Mouse (Mus musculus): ENCODE results near the gene Gm37240. TPM values are rescaled to one million over a fixed set of nuclear protein-coding genes. Genes with fewer than 3 reads are reported as not detected.

Gene Gm37240
- polyA plus RNA-seq, 1 experiment = 0.77 TPM

DNA sequence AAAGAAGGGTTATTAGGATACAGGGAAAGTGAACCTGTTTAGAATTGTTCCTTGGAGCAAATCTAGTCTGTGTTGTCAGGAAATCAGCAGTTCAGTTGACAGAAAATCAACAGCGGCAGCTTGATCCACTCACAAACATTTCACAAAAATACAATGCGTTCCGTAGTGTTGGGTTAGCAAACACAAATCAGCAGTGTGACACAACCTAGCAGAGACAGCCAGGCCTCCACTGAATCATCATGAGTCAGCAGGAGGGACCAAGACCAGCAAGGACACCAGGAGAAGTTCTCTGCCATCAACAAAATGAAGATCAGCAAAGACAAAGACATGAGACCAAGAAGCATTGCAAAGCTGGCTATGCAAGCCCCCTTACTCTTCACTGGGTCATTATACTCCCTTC is 688.8 kb downstream of the Gm37240 start:
- WGBS = 92% methylated on average over 3 of the region's 3 CpGs
- Histone ChIP-seq H3K4me1 (ENCODE audit: control insufficient read depth, insufficient read depth, low read length) (no peaks in the 10 kb centered on the region), H3K27me3 (ENCODE audit: control insufficient read depth, insufficient read depth, low read length) (no peaks in the 10 kb centered on the region), H3K27ac (ENCODE audit: insufficient read depth, low read length) (no peak overlapping the region), H3K4me3 (replicated peaks; ENCODE audit: insufficient read depth, low read depth, low read length) (no peak overlapping the region)
- TF ChIP-seq CTCF (IDR thresholded peaks at IDR 0.05; ENCODE audit: borderline replicate concordance, insufficient read depth, low read depth, low read length) (no peak), POLR2A (IDR thresholded peaks at IDR 0.05; ENCODE audit: borderline replicate concordance, insufficient read depth, low read length) (no peak)
- DNase-seq = no peak

DNA sequence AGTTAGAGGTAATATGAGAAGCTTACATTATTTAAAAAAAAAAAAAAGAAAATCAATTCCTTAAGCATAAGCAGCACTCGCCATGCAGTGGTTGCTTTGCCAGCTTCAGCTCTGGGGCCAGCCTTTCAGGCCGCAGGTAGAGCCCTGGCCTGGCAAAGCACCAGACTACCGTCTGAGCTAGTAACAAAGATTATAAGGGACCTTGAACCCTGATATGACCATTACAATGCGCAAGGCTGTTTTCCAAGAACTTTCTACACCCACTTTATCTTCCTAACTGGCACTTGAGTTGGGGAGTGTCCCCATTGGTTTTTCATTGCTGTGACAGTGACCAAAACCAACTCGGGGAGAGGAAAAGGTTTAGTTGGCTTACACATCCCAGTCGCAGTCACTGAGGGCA is 690.2 kb downstream of the Gm37240 start:
- 84% methylated on average over 6 of the region's 6 CpGs for WGBS
- H3K4me3 ChIP-seq (replicated peaks; ENCODE audit: insufficient read depth, low read depth, low read length) = no peak overlapping the region
- H3K27me3 ChIP-seq (ENCODE audit: control insufficient read depth, insufficient read depth, low read length) = no peaks in the 10 kb centered on the region

DNA sequence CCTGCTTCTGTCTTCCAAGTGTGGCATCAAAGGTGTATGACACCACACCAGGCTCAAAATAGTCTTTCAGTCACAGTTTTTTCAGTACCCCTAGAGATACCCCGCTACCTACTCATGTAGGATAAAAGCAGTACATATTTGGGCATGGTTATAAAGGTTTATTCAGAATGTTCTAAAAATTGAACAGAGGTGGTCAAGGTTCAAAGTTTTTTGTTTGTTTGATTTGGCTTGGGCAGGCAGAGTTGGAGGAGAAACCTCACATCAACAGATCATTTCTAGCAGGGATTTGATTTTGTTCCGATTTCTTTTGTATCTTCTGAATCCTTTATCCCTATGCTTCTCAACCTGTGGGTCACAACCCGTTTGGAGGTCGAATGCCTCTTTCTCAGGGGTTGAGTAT is 690.7 kb downstream of the Gm37240 start:
- no peaks in the 10 kb centered on the region for H3K4me1 ChIP-seq (ENCODE audit: control insufficient read depth, insufficient read depth, low read length)
- H3K27me3 ChIP-seq (ENCODE audit: control insufficient read depth, insufficient read depth, low read length) = no peaks in the 10 kb centered on the region
- DNase-seq = no peak
- no peak overlapping the region for H3K4me3 ChIP-seq (replicated peaks; ENCODE audit: insufficient read depth, low read depth, low read length)
- TF ChIP-seq POLR2A (IDR thresholded peaks at IDR 0.05; ENCODE audit: borderline replicate concordance, insufficient read depth, low read length) = no peak
- TF ChIP-seq CTCF (IDR thresholded peaks at IDR 0.05; ENCODE audit: borderline replicate concordance, insufficient read depth, low read depth, low read length) = no peak
- H3K27ac ChIP-seq (ENCODE audit: insufficient read depth, low read length) = no peak overlapping the region
- WGBS = 92% methylated on average over 4 of the region's 4 CpGs

More for the DNA sequence above, 690.2 kb downstream of the Gm37240 start:
- TF ChIP-seq POLR2A (IDR thresholded peaks at IDR 0.05; ENCODE audit: borderline replicate concordance, insufficient read depth, low read length) (no peak), CTCF (IDR thresholded peaks at IDR 0.05; ENCODE audit: borderline replicate concordance, insufficient read depth, low read depth, low read length) (no peak)
- Histone ChIP-seq H3K4me1 (ENCODE audit: control insufficient read depth, insufficient read depth, low read length) (no peaks in the 10 kb centered on the region), H3K27ac (ENCODE audit: insufficient read depth, low read length) (no peak overlapping the region)
- no peak for DNase-seq

GRCm38 (mm10) chr3:85195068-85195481 is 692.2 kb downstream of the Gm37240 start:
- DNase-seq = no peak
- H3K27ac ChIP-seq (ENCODE audit: insufficient read depth, low read length) = no peak overlapping the region
- H3K4me3 ChIP-seq (replicated peaks; ENCODE audit: insufficient read depth, low read depth, low read length) = no peak overlapping the region
- H3K27me3 ChIP-seq (ENCODE audit: control insufficient read depth, insufficient read depth, low read length) = no peaks in the 10 kb centered on the region
- no peak for TF ChIP-seq CTCF (IDR thresholded peaks at IDR 0.05; ENCODE audit: borderline replicate concordance, insufficient read depth, low read depth, low read length)
- TF ChIP-seq POLR2A (IDR thresholded peaks at IDR 0.05; ENCODE audit: borderline replicate concordance, insufficient read depth, low read length) = no peak
- WGBS = 78% methylated on average over 8 of the region's 8 CpGs
- H3K4me1 ChIP-seq (ENCODE audit: control insufficient read depth, insufficient read depth, low read length) = no peaks in the 10 kb centered on the region

DNA sequence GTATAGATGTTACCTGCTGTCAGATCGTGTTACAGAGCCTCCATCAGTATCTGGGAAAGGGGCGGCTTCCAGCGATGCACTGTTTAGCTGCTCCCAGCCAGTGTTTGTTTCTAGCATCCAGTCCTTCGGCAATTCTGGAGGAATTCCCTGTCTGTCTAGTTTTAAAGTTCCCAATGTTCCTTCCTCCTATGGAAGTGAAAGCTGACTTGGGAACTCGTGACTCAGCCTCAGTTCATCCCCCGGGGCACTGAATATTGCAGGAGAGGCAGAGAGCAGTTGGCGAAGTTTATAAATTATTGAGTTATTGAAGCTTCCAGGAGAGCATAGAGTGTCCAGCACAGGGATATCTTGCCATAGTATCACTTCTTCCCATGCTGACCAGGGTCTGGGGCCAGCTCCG is 697.5 kb downstream of the Gm37240 start:
- TF ChIP-seq CTCF (IDR thresholded peaks at IDR 0.05; ENCODE audit: borderline replicate concordance, insufficient read depth, low read depth, low read length) (no peak), POLR2A (IDR thresholded peaks at IDR 0.05; ENCODE audit: borderline replicate concordance, insufficient read depth, low read length) (no peak)
- no peak overlapping the region for H3K4me3 ChIP-seq (replicated peaks; ENCODE audit: insufficient read depth, low read depth, low read length)
- no peak overlapping the region for H3K27ac ChIP-seq (ENCODE audit: insufficient read depth, low read length)
- WGBS = 93% methylated on average over 8 of the region's 8 CpGs
- H3K4me1 ChIP-seq (ENCODE audit: control insufficient read depth, insufficient read depth, low read length) = peaks cover 19% of the 10 kb centered on the region
- no peaks in the 10 kb centered on the region for H3K27me3 ChIP-seq (ENCODE audit: control insufficient read depth, insufficient read depth, low read length)
- DNase-seq = no peak

DNA sequence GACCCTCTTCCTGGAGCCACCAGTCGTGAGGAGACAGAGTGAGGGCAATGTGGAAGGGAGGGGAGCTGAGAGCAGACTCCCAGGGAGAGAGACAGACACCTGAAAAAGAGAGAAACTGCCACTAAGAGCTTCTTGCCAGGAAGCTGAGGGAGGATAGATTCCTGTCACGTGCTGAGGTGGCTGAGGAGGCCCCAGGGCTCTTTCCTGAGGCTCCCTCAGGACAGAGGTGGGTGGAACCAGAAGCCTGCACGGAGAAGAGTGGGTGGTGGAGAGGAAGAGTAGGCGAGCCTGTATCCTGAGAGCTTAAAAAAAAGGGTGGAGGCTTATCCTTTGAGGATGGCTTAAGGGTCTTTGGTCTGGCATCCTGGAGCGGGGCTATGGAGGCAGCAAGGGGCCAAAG is 699.0 kb downstream of the Gm37240 start:
- no peak for TF ChIP-seq POLR2A (IDR thresholded peaks at IDR 0.05; ENCODE audit: borderline replicate concordance, insufficient read depth, low read length)
- no peak for TF ChIP-seq CTCF (IDR thresholded peaks at IDR 0.05; ENCODE audit: borderline replicate concordance, insufficient read depth, low read depth, low read length)
- WGBS = 58% methylated on average over 5 of the region's 5 CpGs
- H3K4me1 ChIP-seq (ENCODE audit: control insufficient read depth, insufficient read depth, low read length) = peaks cover 19% of the 10 kb centered on the region
- DNase-seq = no peak
- H3K4me3 ChIP-seq (replicated peaks; ENCODE audit: insufficient read depth, low read depth, low read length) = no peak overlapping the region
- H3K27me3 ChIP-seq (ENCODE audit: control insufficient read depth, insufficient read depth, low read length) = no peaks in the 10 kb centered on the region
- H3K27ac ChIP-seq (ENCODE audit: insufficient read depth, low read length) = no peak overlapping the region

GRCm38 (mm10) chr3:85186661-85187076 is 700.6 kb downstream of the Gm37240 start:
- Histone ChIP-seq H3K4me3 (replicated peaks; ENCODE audit: insufficient read depth, low read depth, low read length) (peak overlapping the region; percentile 68), H3K27ac (ENCODE audit: insufficient read depth, low read length) (peak overlapping the region; percentile 45), H3K4me1 (ENCODE audit: control insufficient read depth, insufficient read depth, low read length) (peaks cover 19% of the 10 kb centered on the region), H3K27me3 (ENCODE audit: control insufficient read depth, insufficient read depth, low read length) (no peaks in the 10 kb centered on the region)
- TF ChIP-seq CTCF (IDR thresholded peaks at IDR 0.05; ENCODE audit: borderline replicate concordance, insufficient read depth, low read depth, low read length) (no peak), POLR2A (IDR thresholded peaks at IDR 0.05; ENCODE audit: borderline replicate concordance, insufficient read depth, low read length) (peak; percentile 12; the same call in 1 of the 2 replicates)
- DNase-seq = peak; percentile 72 to 74
- 2% methylated on average over 19 of the region's 19 CpGs for WGBS

DNA sequence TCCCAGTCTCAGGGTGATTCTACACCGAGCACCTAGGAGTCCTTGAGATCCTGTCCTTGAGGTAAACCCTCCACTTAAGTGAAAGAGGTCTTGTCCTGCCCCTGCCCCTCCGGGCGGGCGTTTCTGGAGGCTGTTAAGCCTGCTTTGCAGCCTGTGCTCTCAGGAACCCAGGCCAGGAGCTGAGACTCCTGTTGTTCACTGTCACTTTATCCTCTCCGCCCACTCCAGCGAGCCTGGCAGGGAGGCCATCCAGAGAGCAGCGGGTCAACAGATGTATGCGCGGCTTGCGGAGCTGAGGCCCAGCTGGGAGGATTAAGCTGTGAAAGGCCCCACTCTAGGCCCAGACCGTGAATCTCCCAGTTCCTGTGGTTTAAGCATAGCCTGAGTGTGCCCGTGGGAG is 701.5 kb downstream of the Gm37240 start:
- Histone ChIP-seq H3K27ac (ENCODE audit: insufficient read depth, low read length) (no peak overlapping the region), H3K27me3 (ENCODE audit: control insufficient read depth, insufficient read depth, low read length) (no peaks in the 10 kb centered on the region), H3K4me1 (ENCODE audit: control insufficient read depth, insufficient read depth, low read length) (peaks cover 19% of the 10 kb centered on the region), H3K4me3 (replicated peaks; ENCODE audit: insufficient read depth, low read depth, low read length) (no peak overlapping the region)
- no peak for TF ChIP-seq POLR2A (IDR thresholded peaks at IDR 0.05; ENCODE audit: borderline replicate concordance, insufficient read depth, low read length)
- no peak for TF ChIP-seq CTCF (IDR thresholded peaks at IDR 0.05; ENCODE audit: borderline replicate concordance, insufficient read depth, low read depth, low read length)
- WGBS = 62% methylated on average over 12 of the region's 12 CpGs
- peak; percentile 30 to 45 for DNase-seq
